Mouse (Mus musculus): Measurements from ENCODE around the gene Bhlhe40. TPM values are rescaled to one million over a fixed set of nuclear protein-coding genes. Genes with fewer than 3 reads are reported as not detected.

Bhlhe40 gene
- polyA plus RNA-seq, 1 experiment from 2014 or later: 8.9 TPM

DNA sequence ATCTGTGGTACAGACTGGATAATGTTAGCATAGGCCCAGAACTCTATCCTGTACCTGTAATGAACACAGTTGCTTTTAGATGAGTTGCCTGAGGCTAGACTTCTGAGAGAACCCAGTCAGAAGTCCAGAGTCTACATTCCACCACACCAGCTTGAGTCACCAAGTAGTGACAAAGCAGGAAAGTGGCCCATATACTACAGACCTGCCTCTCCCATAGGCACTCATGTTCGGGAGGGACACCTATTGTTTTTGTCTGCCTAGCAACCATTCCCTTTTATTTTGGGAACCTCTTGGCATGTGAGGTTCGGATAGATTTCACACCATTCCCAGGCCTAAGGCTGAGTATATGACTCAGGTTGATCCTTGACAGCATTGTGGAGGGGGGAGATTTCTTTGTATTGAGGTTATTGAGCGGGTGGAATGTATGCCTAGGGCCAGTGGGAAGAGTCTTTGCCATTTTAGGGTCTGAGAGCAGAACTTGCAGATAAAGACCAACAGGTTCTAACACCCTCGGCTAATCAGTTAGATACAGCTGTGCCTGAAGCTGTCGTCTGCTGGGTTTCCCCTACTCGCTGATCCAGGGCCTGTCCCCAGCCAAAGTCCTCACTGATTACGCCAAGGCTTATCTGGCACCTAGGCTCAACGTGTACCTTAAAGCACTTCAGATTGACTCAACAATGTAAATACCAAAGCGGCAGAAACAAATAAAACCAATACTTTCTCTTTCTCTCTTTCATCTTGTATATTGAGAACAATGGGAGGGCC, 44.1 kb downstream of the Bhlhe40 start:
- no peaks in the 10 kb centered on the region for H3K36me3 ChIP-seq (ENCODE audit: control insufficient read depth, insufficient read depth, low read length)
- ATAC-seq: no peak
- H3K9me3 ChIP-seq (ENCODE audit: control insufficient read depth, low read length): no peaks in the 10 kb centered on the region
- H3K9ac ChIP-seq (ENCODE audit: low read depth, low read length): no peak overlapping the region
- peaks cover 12% of the 10 kb centered on the region for H3K4me1 ChIP-seq (ENCODE audit: control insufficient read depth, insufficient read depth, low read depth, low read length)
- no peaks in the 10 kb centered on the region for H3K27me3 ChIP-seq (replicated peaks; ENCODE audit: control insufficient read depth, insufficient read depth, low read length)
- no peak overlapping the region for H3K4me2 ChIP-seq (ENCODE audit: low read length)
- WGBS: 63% methylated on average over 9 of the region's 9 CpGs
- H3K4me3 ChIP-seq (ENCODE audit: low read length): no peak overlapping the region
- H3K27ac ChIP-seq (ENCODE audit: low read depth, low read length): no peak overlapping the region

DNA sequence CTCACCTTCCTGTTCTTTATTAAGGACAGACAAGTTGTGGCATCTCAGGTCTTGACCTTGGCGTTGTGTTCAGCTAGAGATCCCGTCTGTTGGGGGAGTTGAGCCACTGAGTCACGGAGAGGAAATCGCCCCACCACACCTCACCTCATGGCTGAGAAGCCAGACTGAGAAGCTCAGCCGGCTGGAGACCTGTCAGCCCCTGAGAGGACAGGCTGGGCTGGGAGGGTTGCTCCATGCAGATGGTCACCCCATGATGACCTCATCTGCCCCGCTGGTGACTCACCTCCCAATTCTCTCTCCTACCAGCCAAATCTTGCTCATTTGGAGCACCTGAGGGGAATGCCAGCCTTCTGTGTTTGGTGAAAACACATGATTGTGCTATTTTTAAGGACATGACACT, 45.5 kb downstream of the Bhlhe40 start:
- no peak for ATAC-seq

DNA sequence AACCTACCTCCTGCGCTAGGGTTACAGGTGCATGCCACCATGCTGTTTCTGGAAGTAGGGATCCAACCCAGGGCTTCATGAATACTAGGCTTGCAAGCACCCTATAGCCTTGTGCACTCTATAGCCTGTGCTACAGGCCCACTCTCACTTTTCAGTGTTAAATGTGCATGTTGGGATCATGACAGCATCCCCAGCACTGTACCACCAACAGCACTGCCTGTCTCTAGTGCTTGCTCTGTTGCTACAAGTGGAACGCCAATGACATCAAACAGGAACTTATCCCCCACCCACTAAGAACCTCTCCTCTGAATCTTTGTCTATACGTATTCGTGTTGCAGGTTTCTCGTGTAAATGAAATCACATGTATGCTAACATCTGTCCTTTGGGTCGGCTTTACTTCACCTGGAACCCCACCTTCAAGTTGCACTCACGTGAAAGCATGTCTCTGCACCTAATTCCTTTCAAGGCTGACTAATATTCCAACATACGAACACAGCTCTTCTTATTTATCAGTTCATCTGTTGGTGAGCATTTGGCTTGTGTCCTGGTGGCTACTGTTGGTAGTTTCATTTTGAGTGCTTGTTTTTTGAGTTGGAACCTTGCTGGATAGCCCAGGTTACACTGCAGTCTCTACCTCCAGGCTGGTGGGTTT, 46.7 kb downstream of the Bhlhe40 start:
- Histone ChIP-seq H3K4me1 (ENCODE audit: control insufficient read depth, insufficient read depth, low read depth, low read length) (peaks cover 7% of the 10 kb centered on the region), H3K27me3 (replicated peaks; ENCODE audit: control insufficient read depth, insufficient read depth, low read length) (no peaks in the 10 kb centered on the region), H3K27ac (ENCODE audit: low read depth, low read length) (no peak overlapping the region), H3K4me3 (ENCODE audit: low read length) (no peak overlapping the region), H3K4me2 (ENCODE audit: low read length) (no peak overlapping the region), H3K9ac (ENCODE audit: low read depth, low read length) (no peak overlapping the region), H3K9me3 (ENCODE audit: control insufficient read depth, low read length) (no peaks in the 10 kb centered on the region), H3K36me3 (ENCODE audit: control insufficient read depth, insufficient read depth, low read length) (no peaks in the 10 kb centered on the region)
- WGBS: 93% methylated on average over 8 of the region's 8 CpGs
- ATAC-seq: no peak

More for the DNA sequence above, 45.5 kb downstream of the Bhlhe40 start:
- Histone ChIP-seq H3K36me3 (ENCODE audit: control insufficient read depth, insufficient read depth, low read length) (no peaks in the 10 kb centered on the region), H3K27ac (ENCODE audit: low read depth, low read length) (no peak overlapping the region), H3K4me2 (ENCODE audit: low read length) (no peak overlapping the region), H3K4me1 (ENCODE audit: control insufficient read depth, insufficient read depth, low read depth, low read length) (peaks cover 7% of the 10 kb centered on the region), H3K27me3 (replicated peaks; ENCODE audit: control insufficient read depth, insufficient read depth, low read length) (no peaks in the 10 kb centered on the region), H3K9me3 (ENCODE audit: control insufficient read depth, low read length) (no peaks in the 10 kb centered on the region), H3K9ac (ENCODE audit: low read depth, low read length) (no peak overlapping the region), H3K4me3 (ENCODE audit: low read length) (no peak overlapping the region)
- 77% methylated on average over 6 of the region's 6 CpGs for WGBS

DNA sequence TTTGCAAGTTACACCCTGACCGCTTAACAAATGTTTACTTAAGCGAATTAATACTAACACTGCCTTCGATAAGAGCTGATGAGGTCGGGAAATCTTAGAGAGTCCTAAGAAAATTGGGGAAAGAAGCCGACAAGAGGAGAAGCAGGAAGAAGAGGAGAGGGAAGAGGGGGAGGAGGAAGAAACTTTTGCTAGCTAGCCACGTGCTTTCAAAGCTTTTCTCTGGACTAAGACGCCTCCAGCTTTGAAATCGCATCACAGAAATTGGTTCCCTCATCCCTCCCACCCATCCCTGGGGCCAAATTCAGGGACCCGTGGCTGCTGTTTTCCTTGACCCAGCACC, 48.7 kb downstream of the Bhlhe40 start:
- no peak for ATAC-seq
- Histone ChIP-seq H3K4me1 (ENCODE audit: control insufficient read depth, insufficient read depth, low read depth, low read length) (peaks cover 7% of the 10 kb centered on the region), H3K27ac (ENCODE audit: low read depth, low read length) (no peak overlapping the region), H3K27me3 (replicated peaks; ENCODE audit: control insufficient read depth, insufficient read depth, low read length) (no peaks in the 10 kb centered on the region), H3K9ac (ENCODE audit: low read depth, low read length) (peak overlapping the region; percentile 69), H3K9me3 (ENCODE audit: control insufficient read depth, low read length) (no peaks in the 10 kb centered on the region), H3K4me2 (ENCODE audit: low read length) (peak overlapping the region; percentile 99), H3K36me3 (ENCODE audit: control insufficient read depth, insufficient read depth, low read length) (no peaks in the 10 kb centered on the region), H3K4me3 (ENCODE audit: low read length) (peak overlapping the region; percentile 55)
- WGBS: 21% methylated on average over 9 of the region's 9 CpGs

DNA sequence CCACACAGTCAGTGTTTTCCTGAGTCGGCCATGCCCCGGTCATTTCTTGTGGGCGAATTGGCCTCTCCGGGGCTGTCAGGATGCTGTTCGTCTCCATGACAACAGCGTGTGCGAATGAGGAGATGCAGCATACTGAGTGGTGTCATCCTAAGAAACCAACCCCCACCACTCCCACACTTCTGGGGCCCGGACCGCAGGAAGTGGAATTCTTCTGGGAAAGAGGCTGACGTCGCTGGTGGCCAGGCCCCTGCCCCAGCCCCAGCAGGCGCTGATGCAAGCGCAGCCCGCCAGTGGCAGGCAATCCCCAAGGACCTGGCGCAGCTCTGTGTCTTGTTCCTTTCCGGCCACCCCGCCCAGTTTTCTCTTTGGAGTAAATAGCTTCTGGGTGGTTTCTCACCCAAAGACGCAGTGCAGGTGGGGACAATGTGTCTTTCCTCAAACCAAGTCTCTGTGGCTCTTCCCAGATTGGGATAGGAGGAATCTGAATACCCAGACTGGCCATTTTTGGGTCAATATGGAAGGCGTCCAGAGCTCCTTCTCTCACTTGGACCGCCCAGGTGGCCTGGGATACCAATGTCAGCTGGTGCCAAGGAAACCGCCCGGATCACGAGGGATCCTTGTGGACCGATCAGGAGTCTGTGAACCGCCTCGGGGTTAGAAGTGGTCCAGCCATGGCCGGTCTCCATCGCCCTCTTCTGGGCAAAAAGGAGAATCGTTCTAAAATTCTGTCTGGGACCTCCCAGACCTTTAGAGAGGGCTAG, 49.2 kb downstream of the Bhlhe40 start:
- peak overlapping the region; percentile 69 for H3K9ac ChIP-seq (ENCODE audit: low read depth, low read length)
- WGBS: 0% methylated on average over 29 of the region's 29 CpGs
- H3K4me2 ChIP-seq (ENCODE audit: low read length): peak overlapping the region; percentile 99
- H3K36me3 ChIP-seq (ENCODE audit: control insufficient read depth, insufficient read depth, low read length): no peaks in the 10 kb centered on the region
- peaks cover 7% of the 10 kb centered on the region for H3K4me1 ChIP-seq (ENCODE audit: control insufficient read depth, insufficient read depth, low read depth, low read length)
- H3K4me3 ChIP-seq (ENCODE audit: low read length): peak overlapping the region; percentile 55
- peak overlapping the region; percentile 71 for H3K27ac ChIP-seq (ENCODE audit: low read depth, low read length)
- H3K27me3 ChIP-seq (replicated peaks; ENCODE audit: control insufficient read depth, insufficient read depth, low read length): no peaks in the 10 kb centered on the region
- peak; percentile 96 for ATAC-seq
- H3K9me3 ChIP-seq (ENCODE audit: control insufficient read depth, low read length): no peaks in the 10 kb centered on the region

DNA sequence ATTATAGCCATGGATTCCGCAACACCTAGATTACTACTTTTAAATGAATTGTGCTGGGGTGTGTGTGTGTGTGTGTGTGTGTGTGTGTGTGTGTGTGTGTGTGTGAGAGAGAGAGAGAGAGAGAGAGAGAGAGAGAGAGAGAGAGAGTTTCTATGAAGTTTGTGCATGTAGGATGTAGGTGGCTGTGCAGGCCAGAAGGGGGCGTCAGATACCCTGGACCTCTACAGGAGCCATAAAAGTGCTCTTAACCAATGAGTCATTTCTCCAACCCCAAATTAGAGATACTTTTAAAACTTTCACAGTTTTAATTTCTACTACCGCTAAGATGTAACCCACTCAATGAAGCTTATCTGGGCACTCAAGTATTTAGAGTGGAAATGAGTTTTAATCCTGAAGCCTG, 50.2 kb downstream of the Bhlhe40 start:
- ATAC-seq: no peak
- no peak overlapping the region for H3K4me2 ChIP-seq (ENCODE audit: low read length)
- H3K36me3 ChIP-seq (ENCODE audit: control insufficient read depth, insufficient read depth, low read length): no peaks in the 10 kb centered on the region
- H3K4me1 ChIP-seq (ENCODE audit: control insufficient read depth, insufficient read depth, low read depth, low read length): peaks cover 7% of the 10 kb centered on the region
- WGBS: 65% methylated on average over 3 of the region's 3 CpGs
- no peaks in the 10 kb centered on the region for H3K27me3 ChIP-seq (replicated peaks; ENCODE audit: control insufficient read depth, insufficient read depth, low read length)
- no peaks in the 10 kb centered on the region for H3K9me3 ChIP-seq (ENCODE audit: control insufficient read depth, low read length)
- H3K9ac ChIP-seq (ENCODE audit: low read depth, low read length): no peak overlapping the region
- no peak overlapping the region for H3K27ac ChIP-seq (ENCODE audit: low read depth, low read length)
- H3K4me3 ChIP-seq (ENCODE audit: low read length): no peak overlapping the region

DNA sequence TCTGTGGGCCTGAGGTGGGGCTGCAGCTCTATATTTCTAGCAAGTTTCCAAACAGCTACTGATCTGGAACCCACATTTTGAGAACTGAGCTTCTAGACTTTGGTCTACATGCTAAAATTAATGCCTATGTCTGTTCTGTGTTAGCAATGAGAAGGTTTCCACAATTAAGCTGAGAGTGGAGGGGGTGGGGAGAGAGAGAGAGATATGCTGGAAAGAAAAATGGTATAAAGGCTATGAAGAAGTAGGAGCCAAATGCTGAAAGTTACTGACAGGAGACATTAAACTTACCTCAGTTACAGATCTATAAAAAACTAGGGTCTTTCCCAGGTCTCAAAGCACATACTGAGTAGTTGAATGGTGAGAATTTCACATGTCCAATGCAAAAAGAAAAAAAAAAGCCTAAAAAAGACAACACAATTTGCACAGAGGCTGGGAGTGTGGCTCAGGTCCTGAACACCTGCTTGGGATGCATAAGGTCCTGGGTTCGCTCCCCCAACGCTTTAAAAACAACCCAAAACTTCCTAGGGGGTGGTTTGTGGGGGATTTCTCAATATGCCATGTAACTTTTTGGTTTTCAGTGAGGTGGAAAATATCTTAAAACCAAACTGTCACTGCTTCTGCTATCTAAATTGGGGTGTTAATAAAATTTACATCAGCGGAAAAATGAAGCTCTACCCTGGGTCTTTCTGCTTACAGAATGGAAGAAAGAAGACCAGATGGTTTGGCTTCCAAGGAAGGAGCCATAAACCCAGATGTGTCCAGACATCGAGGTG, 50.9 kb downstream of the Bhlhe40 start:
- 79% methylated on average over 4 of the region's 4 CpGs for WGBS
- Histone ChIP-seq H3K9me3 (ENCODE audit: control insufficient read depth, low read length) (no peaks in the 10 kb centered on the region), H3K27me3 (replicated peaks; ENCODE audit: control insufficient read depth, insufficient read depth, low read length) (no peaks in the 10 kb centered on the region)

DNA sequence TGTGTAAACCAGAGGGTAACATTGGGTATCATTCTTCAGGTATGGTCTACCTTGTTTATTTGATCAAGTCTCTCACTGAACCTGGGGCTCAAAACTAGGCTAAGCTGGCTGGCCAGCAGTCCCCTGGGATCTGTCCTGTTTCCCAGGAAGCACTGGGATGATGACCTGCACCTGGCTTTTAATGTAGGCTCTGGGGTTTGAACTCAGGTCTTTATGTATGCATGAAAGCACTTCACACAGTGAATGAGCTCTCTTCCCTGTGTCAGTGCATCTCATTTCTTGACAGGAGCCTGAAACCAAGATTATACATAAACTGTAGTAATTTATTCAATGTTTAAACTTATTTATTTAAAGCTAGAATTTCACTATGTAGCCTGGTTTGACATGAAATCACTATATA, 51.7 kb downstream of the Bhlhe40 start:
- no peaks in the 10 kb centered on the region for H3K27me3 ChIP-seq (replicated peaks; ENCODE audit: control insufficient read depth, insufficient read depth, low read length)
- no peak overlapping the region for H3K9ac ChIP-seq (ENCODE audit: low read depth, low read length)
- H3K27ac ChIP-seq (ENCODE audit: low read depth, low read length): no peak overlapping the region
- no peak overlapping the region for H3K4me3 ChIP-seq (ENCODE audit: low read length)
- H3K4me2 ChIP-seq (ENCODE audit: low read length): no peak overlapping the region
- no peaks in the 10 kb centered on the region for H3K36me3 ChIP-seq (ENCODE audit: control insufficient read depth, insufficient read depth, low read length)
- H3K9me3 ChIP-seq (ENCODE audit: control insufficient read depth, low read length): no peaks in the 10 kb centered on the region
- ATAC-seq: no peak
- H3K4me1 ChIP-seq (ENCODE audit: control insufficient read depth, insufficient read depth, low read depth, low read length): peaks cover 7% of the 10 kb centered on the region

More for the DNA sequence above, 50.9 kb downstream of the Bhlhe40 start:
- no peaks in the 10 kb centered on the region for H3K36me3 ChIP-seq (ENCODE audit: control insufficient read depth, insufficient read depth, low read length)
- ATAC-seq: no peak
- no peak overlapping the region for H3K4me2 ChIP-seq (ENCODE audit: low read length)
- no peak overlapping the region for H3K9ac ChIP-seq (ENCODE audit: low read depth, low read length)
- H3K27ac ChIP-seq (ENCODE audit: low read depth, low read length): no peak overlapping the region
- peaks cover 7% of the 10 kb centered on the region for H3K4me1 ChIP-seq (ENCODE audit: control insufficient read depth, insufficient read depth, low read depth, low read length)
- no peak overlapping the region for H3K4me3 ChIP-seq (ENCODE audit: low read length)

Measured in hindbrain, embryonic 16.5 days (tissue).